Mouse (Mus musculus): ENCODE results near the gene Vamp5. TPM values are rescaled to one million over a fixed set of nuclear protein-coding genes. Genes with fewer than 3 reads are reported as not detected.

Gene Vamp5
- polyA plus RNA-seq, 1 experiment: 24.0 TPM

- 91% methylated on average over 8 of the region's 8 CpGs for WGBS
- no peak for TF ChIP-seq POLR2A (IDR thresholded peaks at IDR 0.05; ENCODE audit: control insufficient read depth, extremely low read depth, insufficient read depth, low read length, poor library complexity)
- TF ChIP-seq CTCF (IDR thresholded peaks at IDR 0.05; ENCODE audit: borderline replicate concordance, control insufficient read depth, extremely low read depth, insufficient read depth, low read length, poor library complexity): no peak
- H3K36me3 ChIP-seq (ENCODE audit: control insufficient read depth, insufficient read depth, low read length): no peaks in the 10 kb centered on the region
- H3K27ac ChIP-seq (ENCODE audit: control insufficient read depth, insufficient read depth, low read length): no peak overlapping the region
- DNase-seq: no peak
- H3K4me3 ChIP-seq (ENCODE audit: control insufficient read depth, insufficient read depth, low read length): no peak overlapping the region
- H3K27me3 ChIP-seq (ENCODE audit: control insufficient read depth, insufficient read depth, low read length): no peaks in the 10 kb centered on the region
- peaks cover 33% of the 10 kb centered on the region for H3K4me1 ChIP-seq (replicated peaks; ENCODE audit: control insufficient read depth, insufficient read depth, low read length)
Measured at GRCm38 (mm10) chr6:72378510-72379234, 1.6 kb downstream of the Vamp5 start.

GRCm38 (mm10) chr6:72374820-72375563 lies 5.3 kb downstream of the Vamp5 start:
- WGBS: 19% methylated on average over 15 of the region's 15 CpGs
- TF ChIP-seq CTCF (IDR thresholded peaks at IDR 0.05; ENCODE audit: borderline replicate concordance, control insufficient read depth, extremely low read depth, insufficient read depth, low read length, poor library complexity) (no peak), POLR2A (IDR thresholded peaks at IDR 0.05; ENCODE audit: control insufficient read depth, extremely low read depth, insufficient read depth, low read length, poor library complexity) (no peak)
- Histone ChIP-seq H3K4me1 (replicated peaks; ENCODE audit: control insufficient read depth, insufficient read depth, low read length) (peaks cover 19% of the 10 kb centered on the region), H3K27me3 (ENCODE audit: control insufficient read depth, insufficient read depth, low read length) (no peaks in the 10 kb centered on the region), H3K4me3 (ENCODE audit: control insufficient read depth, insufficient read depth, low read length) (no peak overlapping the region), H3K36me3 (ENCODE audit: control insufficient read depth, insufficient read depth, low read length) (no peaks in the 10 kb centered on the region), H3K27ac (ENCODE audit: control insufficient read depth, insufficient read depth, low read length) (peak overlapping the region; percentile 7; the same call in 1 of the 2 replicates)
- no peak for DNase-seq

GRCm38 (mm10) chr6:72374206-72374605 lies 6.1 kb downstream of the Vamp5 start:
- 69% methylated on average over 7 of the region's 7 CpGs for WGBS
- no peak for TF ChIP-seq CTCF (IDR thresholded peaks at IDR 0.05; ENCODE audit: borderline replicate concordance, control insufficient read depth, extremely low read depth, insufficient read depth, low read length, poor library complexity)
- TF ChIP-seq POLR2A (IDR thresholded peaks at IDR 0.05; ENCODE audit: control insufficient read depth, extremely low read depth, insufficient read depth, low read length, poor library complexity): no peak
- peaks cover 13% of the 10 kb centered on the region for H3K4me1 ChIP-seq (replicated peaks; ENCODE audit: control insufficient read depth, insufficient read depth, low read length)
- H3K27ac ChIP-seq (ENCODE audit: control insufficient read depth, insufficient read depth, low read length): no peak overlapping the region
- no peaks in the 10 kb centered on the region for H3K36me3 ChIP-seq (ENCODE audit: control insufficient read depth, insufficient read depth, low read length)
- no peak overlapping the region for H3K4me3 ChIP-seq (ENCODE audit: control insufficient read depth, insufficient read depth, low read length)
- H3K27me3 ChIP-seq (ENCODE audit: control insufficient read depth, insufficient read depth, low read length): no peaks in the 10 kb centered on the region
- DNase-seq: no peak

GRCm38 (mm10) chr6:72373184-72373583 lies 7.1 kb downstream of the Vamp5 start:
- Histone ChIP-seq H3K36me3 (ENCODE audit: control insufficient read depth, insufficient read depth, low read length) (no peaks in the 10 kb centered on the region), H3K4me1 (replicated peaks; ENCODE audit: control insufficient read depth, insufficient read depth, low read length) (peaks cover 13% of the 10 kb centered on the region), H3K4me3 (ENCODE audit: control insufficient read depth, insufficient read depth, low read length) (no peak overlapping the region), H3K27me3 (ENCODE audit: control insufficient read depth, insufficient read depth, low read length) (no peaks in the 10 kb centered on the region), H3K27ac (ENCODE audit: control insufficient read depth, insufficient read depth, low read length) (no peak overlapping the region)
- DNase-seq: no peak
- WGBS: 97% methylated on average over 4 of the region's 4 CpGs
- TF ChIP-seq POLR2A (IDR thresholded peaks at IDR 0.05; ENCODE audit: control insufficient read depth, extremely low read depth, insufficient read depth, low read length, poor library complexity) (no peak), CTCF (IDR thresholded peaks at IDR 0.05; ENCODE audit: borderline replicate concordance, control insufficient read depth, extremely low read depth, insufficient read depth, low read length, poor library complexity) (no peak)

GRCm38 (mm10) chr6:72371571-72371970 lies 8.7 kb downstream of the Vamp5 start:
- H3K4me3 ChIP-seq (ENCODE audit: control insufficient read depth, insufficient read depth, low read length): no peak overlapping the region
- H3K36me3 ChIP-seq (ENCODE audit: control insufficient read depth, insufficient read depth, low read length): no peaks in the 10 kb centered on the region
- no peak for DNase-seq
- H3K4me1 ChIP-seq (replicated peaks; ENCODE audit: control insufficient read depth, insufficient read depth, low read length): peaks cover 13% of the 10 kb centered on the region
- no peaks in the 10 kb centered on the region for H3K27me3 ChIP-seq (ENCODE audit: control insufficient read depth, insufficient read depth, low read length)
- H3K27ac ChIP-seq (ENCODE audit: control insufficient read depth, insufficient read depth, low read length): no peak overlapping the region
- WGBS: 88% methylated on average over 1 of the region's 1 CpGs
- TF ChIP-seq CTCF (IDR thresholded peaks at IDR 0.05; ENCODE audit: borderline replicate concordance, control insufficient read depth, extremely low read depth, insufficient read depth, low read length, poor library complexity): no peak
- TF ChIP-seq POLR2A (IDR thresholded peaks at IDR 0.05; ENCODE audit: control insufficient read depth, extremely low read depth, insufficient read depth, low read length, poor library complexity): no peak

GRCm38 (mm10) chr6:72371147-72371546 lies 9.1 kb downstream of the Vamp5 start:
- H3K27ac ChIP-seq (ENCODE audit: control insufficient read depth, insufficient read depth, low read length): no peak overlapping the region
- TF ChIP-seq CTCF (IDR thresholded peaks at IDR 0.05; ENCODE audit: borderline replicate concordance, control insufficient read depth, extremely low read depth, insufficient read depth, low read length, poor library complexity) (no peak), POLR2A (IDR thresholded peaks at IDR 0.05; ENCODE audit: control insufficient read depth, extremely low read depth, insufficient read depth, low read length, poor library complexity) (no peak)
- no peak for DNase-seq
- H3K4me3 ChIP-seq (ENCODE audit: control insufficient read depth, insufficient read depth, low read length): no peak overlapping the region
- no peaks in the 10 kb centered on the region for H3K27me3 ChIP-seq (ENCODE audit: control insufficient read depth, insufficient read depth, low read length)
- 93% methylated on average over 5 of the region's 5 CpGs for WGBS
- H3K4me1 ChIP-seq (replicated peaks; ENCODE audit: control insufficient read depth, insufficient read depth, low read length): peaks cover 15% of the 10 kb centered on the region
- no peaks in the 10 kb centered on the region for H3K36me3 ChIP-seq (ENCODE audit: control insufficient read depth, insufficient read depth, low read length)
